Mouse (Mus musculus) adrenal gland, postnatal 14 days (tissue): ENCODE measurements at regions not wholly inside any gene's neighbourhood (a gene's known extent, or its start where the extent isn't known, plus 50 kb on each side); places are given as distances from the start of the nearest gene placed in this dataset.
"Not testable (repeated sequence)": the region's sequence is repeated elsewhere in the genome, so short reads cannot be mapped to it uniquely, and the experiment has no call there.

Experiments
- DNase-seq: peaks from one replicate; pipeline ENCODE4 v3.0.0; 2021; ENCODE audit warnings: mixed read lengths

DNA sequence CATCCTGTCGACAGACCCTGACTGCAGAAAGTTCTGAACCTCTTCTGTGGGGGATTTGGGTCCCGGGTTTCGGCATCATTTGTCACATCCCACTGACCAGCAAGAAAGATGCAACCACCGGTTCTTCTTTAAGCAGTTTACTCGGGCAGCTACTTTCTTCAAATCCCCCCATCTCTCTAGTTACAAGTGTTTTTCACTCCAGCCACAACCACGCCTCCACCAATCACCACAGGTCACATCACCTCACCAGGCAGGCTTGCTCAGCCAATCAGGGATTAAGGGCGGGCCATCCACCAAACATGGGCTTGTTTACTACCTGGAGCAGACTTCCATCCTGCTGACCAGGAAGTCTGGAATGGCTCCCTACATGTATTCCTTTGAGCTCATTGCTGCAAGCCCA is 119.6 kb downstream of the Tnfsf18 start:
- not testable (repeated sequence) for DNase-seq

DNA sequence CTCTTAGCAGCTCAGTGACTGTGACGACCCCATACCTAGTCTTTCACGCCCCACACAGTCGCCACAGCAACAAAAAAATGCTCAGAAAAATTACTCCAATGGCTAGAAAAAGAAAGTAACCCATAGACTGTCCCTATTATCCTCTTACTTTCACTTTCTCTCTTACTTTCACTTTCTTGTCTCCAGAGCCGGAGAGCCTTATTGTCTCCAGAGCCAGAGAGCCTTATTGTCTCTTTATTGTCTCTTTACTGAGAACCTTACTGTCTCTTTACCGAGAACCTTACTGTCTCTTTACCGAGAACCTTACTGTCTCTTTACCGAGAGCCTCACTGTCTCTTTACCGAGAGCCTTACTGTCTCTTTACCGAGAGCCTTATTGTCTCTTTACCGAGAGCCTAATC is 119.2 kb downstream of the Tnfsf18 start:
- not testable (repeated sequence) for DNase-seq

DNA sequence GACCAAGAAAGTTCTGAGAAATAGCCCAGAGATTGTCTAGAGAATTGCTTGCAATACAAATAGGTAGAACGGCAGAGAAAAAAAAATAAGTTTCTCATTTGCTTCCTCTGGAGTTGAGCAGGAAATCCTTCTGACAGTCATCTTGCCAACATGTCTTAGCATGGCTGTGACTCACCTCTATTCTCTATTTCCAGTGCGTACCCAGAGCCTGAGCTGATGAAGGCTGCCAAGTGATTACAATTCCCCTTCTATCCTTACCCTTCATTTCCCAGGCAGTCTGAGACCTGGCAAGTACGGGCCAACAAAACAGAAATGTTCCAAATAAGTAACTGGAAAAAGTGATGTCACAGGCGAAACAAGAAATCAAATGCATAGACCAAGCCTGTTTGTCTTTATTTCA is 113.0 kb downstream of the Tnfsf18 start:
- no peak for DNase-seq

DNA sequence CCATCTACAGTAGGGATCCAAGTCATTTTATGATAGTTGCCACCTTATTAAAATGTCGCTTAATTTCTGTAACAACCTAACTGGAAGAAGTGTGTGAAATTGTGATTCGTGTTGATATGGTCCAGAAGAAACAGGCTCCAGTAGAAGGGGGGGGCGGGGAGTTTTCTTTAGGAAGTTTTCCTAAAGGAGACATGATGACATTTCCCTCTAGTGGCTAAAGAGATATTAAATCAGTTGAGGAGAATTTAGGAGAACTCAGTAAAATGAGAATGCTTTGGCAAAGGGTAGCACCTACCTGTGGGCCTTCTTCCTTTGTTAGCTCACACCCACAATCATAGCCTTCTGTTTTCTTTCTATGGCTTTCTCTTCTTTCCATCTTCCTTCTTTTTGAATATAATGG is 107.7 kb downstream of the Tnfsf18 start:
- DNase-seq, result no peak

DNA sequence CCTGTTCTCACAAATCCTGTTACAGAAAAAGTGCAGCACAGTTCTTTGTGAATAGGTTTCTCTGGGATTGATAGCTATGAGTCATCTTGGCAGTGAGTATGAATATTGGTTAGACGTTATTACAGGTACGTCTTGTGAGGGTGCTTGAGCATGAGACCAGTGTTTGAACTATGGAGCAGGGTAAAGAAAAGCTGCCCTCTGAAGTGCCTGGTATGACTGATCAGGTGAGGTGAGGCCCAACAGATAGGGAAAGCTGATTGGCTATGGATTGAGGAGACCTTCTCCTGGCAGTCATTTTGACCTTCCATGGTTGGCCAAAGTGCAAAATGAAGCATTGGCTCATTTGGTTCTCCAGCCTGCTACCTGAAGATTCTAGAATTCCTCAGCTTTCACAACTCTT is 106.7 kb downstream of the Tnfsf18 start:
- DNase-seq, result no peak

DNA sequence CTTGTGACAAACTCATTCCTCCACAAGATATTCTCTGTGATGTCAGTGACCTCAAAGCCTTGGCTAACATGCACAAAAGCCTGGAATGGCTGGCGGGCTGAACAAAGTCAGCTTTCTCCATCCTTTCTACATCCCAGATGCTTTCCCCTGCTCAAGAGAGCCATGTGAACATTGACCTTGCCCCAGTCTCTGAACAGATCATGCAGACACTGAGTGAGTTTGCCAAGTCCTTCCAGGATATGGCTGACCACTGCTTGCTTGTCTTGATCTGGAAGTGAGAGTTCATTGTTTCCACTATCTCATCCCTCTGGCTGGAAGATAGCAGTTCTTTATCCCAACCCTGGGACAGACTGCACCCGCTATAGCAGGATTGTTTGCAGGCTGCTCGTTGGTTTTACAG is 103.7 kb downstream of the Tnfsf18 start:
- no peak for DNase-seq

DNA sequence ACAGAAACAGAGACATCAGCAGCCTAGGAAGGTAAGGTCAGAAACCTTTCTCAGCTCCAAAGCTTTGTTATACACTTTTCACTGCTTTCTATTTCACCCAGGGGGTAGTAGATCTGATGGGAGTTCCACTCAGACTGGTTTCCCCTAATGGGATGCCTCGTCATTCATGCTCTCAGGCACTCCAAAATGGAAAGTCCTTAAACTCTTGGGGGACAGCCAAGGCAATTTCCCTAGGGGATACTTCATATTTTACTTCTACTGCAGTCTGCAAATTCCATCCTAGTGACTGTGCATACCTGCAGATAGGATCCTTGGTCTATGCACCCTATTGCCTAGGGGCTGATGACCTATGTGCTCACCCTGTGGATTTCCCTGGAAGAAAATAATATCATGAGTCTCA is 82.1 kb downstream of the Tnfsf18 start:
- no peak for DNase-seq

DNA sequence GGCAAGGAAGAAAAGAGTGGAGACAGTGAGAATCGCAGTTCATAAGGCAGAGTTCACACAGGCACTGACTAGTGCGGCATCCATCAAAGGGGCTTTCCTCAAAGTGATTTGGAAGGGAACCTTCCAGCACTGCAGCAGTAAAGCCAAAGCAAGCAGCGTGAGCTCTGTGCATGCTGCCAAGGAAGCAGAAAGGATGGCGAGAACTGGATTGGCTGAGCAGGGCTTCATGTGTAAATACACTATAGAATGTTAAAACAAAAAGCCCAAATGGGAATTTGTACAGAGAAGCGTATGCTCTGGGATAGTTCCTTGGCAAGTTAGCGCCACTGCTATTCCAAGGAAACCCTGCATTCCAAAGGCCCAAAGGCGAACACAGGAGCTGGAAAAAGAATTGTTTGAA is 81.5 kb downstream of the Tnfsf18 start:
- no peak for DNase-seq

DNA sequence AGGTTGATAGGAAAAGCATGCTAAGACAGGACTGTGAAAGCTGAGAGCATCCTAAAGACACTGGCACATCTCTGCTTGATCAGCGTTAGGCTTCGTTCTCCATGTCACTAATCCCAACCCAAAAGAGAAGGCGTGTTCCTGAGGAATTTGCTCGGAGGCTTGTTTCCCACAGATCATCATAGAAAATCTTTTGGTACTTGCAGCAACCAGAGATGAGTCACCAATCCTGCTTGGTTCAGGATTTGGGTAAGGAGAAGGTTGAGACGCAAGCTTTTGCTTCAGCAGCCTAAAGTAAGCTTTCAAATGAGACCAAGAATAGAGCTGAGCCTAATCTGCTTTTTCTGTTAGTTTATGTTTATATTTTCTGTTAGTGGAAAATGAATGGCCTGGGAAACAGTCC is 80.7 kb downstream of the Tnfsf18 start:
- DNase-seq, result no peak

DNA sequence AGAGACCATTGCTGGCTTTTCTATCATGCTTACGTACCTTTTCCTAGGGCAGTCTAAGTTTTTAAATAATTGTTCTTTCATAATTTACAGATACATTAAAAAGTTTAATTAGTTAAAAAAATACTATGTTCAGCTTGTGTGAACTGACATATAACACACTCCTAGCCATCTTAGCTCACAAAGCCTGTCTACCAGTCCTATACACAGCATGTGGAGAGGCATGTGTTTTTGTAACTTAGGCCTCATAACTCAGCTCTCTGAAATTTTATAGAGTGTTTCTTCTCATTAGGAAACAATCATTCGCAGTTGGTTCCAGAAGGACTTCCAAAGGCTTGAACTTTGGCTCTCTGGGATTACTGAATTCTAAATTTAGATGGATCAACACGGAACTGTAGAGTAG is 76.3 kb downstream of the Tnfsf18 start:
- DNase-seq, result no peak

DNA sequence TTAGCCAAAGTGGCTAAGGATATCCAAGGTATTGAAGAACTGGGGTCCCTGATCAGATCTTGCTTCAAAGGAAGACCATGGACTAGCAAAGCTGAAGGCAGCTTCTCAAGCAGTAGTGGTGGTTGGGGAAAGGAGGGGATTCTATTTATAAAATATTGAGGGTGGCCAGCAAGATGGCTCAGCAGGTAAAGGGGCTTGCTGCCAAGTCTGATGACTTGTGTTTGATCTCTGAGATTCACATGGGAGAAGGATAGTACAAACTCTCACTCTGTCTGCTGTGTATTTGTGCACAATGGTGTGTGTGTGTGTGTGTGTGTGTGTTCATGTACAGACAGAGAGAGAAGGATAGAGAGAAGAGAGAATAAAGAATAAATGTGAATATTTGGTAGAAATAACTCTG is 73.4 kb downstream of the Tnfsf18 start:
- no peak for DNase-seq

DNA sequence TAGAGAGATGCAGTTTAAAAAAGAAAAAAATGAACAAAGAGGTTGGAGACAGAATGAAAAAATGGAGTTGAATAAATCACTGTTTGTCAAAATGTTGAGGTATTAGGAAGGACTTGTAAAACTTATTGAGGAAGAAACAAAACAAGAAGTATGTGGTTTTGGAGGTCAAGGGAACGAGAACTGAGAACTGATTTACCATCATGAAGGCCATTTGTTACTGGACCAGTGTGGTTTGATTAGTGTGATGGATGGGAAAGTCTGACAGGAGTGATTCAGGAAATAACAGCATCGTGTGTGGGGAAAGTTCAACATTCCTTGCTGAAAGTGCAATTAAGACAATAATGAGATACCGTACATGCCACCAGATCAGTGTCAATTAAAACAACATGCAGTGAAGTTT is 65.9 kb downstream of the Tnfsf18 start:
- DNase-seq, result no peak
